Mouse (Mus musculus) liver, embryonic 15.5 days (tissue): ENCODE data around the gene Ahcyl1. TPM values are rescaled to one million over a fixed set of nuclear protein-coding genes. Genes with fewer than 3 reads are reported as not detected.

Source experiments
- ATAC-seq: fragments of 200-750 bp; cut with Nextera tagmentation; 2 replicates; pipeline ENCODE4 v1.8.0; 2017; ENCODE audit warnings: moderate number of reproducible peaks, mild to moderate bottlenecking, moderate library complexity; ENCODE audit not compliant: insufficient read depth
- H3K27ac ChIP-seq: fragments of 300-500 bp; sonication (generic); replicated peaks from 2 replicates; pipeline ENCODE4 v1.5.1; 2015; ENCODE audit warnings: mild to moderate bottlenecking, inconsistent platforms
- H3K27me3 ChIP-seq: fragments of 300-500 bp; sonication (generic); 2 replicates; pipeline ENCODE4 v1.6.1; 2015; ENCODE audit warnings: mild to moderate bottlenecking, inconsistent platforms
- H3K36me3 ChIP-seq: fragments of 300-500 bp; sonication (generic); replicated peaks from 2 replicates; pipeline ENCODE4 v1.6.1; 2015; ENCODE audit warnings: moderate library complexity, mild to moderate bottlenecking, inconsistent platforms
- H3K4me1 ChIP-seq: fragments of 300-500 bp; sonication (generic); replicated peaks from 2 replicates; pipeline ENCODE4 v1.6.1; 2015; ENCODE audit warnings: inconsistent platforms
- H3K4me2 ChIP-seq: fragments of 300-500 bp; sonication (generic); 2 replicates; pipeline ENCODE4 v1.6.1; 2015; ENCODE audit warnings: moderate library complexity, mild to moderate bottlenecking, inconsistent platforms
- H3K4me3 ChIP-seq: fragments of 300-500 bp; sonication (generic); replicated peaks from 2 replicates; pipeline ENCODE4 v1.5.1; 2015; ENCODE audit warnings: mild to moderate bottlenecking, inconsistent platforms
- H3K9ac ChIP-seq: fragments of 300-500 bp; sonication (generic); 2 replicates; pipeline ENCODE4 v1.6.1; 2015; ENCODE audit warnings: moderate library complexity, mild to moderate bottlenecking, inconsistent platforms
- H3K9me3 ChIP-seq: fragments of 300-500 bp; sonication (generic); replicated peaks from 2 replicates; pipeline ENCODE4 v1.6.1; 2016; ENCODE audit warnings: inconsistent platforms
- WGBS: fragments of 180-500 bp; shearing (Covaris S2); methylation state at CpG from one replicate; pipeline ENCODE4 v1.1.7; 2015; ENCODE audit warnings: mixed read lengths; ENCODE audit not compliant: insufficient replicate concordance; 5-methylcytosine and 5-hydroxymethylcytosine counted together
- polyA plus RNA-seq: library from polyadenylated mRNA; unstranded; fragments of >200 nt; fragmentation: Nextera tagmentation; extraction: Ambion mirVana; gene quantifications from 2 replicates; pipeline ENCODE4 v1.2.1, GENCODE M21; 2015

The Ahcyl1 gene
- polyA plus RNA-seq, 1 experiment from 2014 or later = 26.4 TPM

GRCm38 (mm10) chr3:107629411-107629810 is 66.9 kb downstream of the Ahcyl1 start:
- Histone ChIP-seq H3K9me3 (no peaks in the 10 kb centered on the region), H3K4me3 (no peak overlapping the region), H3K9ac (no peak overlapping the region), H3K27ac (no peak overlapping the region), H3K4me2 (no peak overlapping the region), H3K4me1 (peaks cover 20% of the 10 kb centered on the region), H3K27me3 (no peaks in the 10 kb centered on the region), H3K36me3 (peaks cover 29% of the 10 kb centered on the region)
- WGBS = 69% methylated on average over 4 of the region's 4 CpGs
- no peak for ATAC-seq

- H3K4me1 ChIP-seq = peaks cover 20% of the 10 kb centered on the region
- H3K9me3 ChIP-seq = no peaks in the 10 kb centered on the region
- no peak overlapping the region for H3K27ac ChIP-seq
- no peak overlapping the region for H3K4me2 ChIP-seq
- WGBS = 75% methylated on average over 2 of the region's 2 CpGs
- no peak overlapping the region for H3K9ac ChIP-seq
- peaks cover 36% of the 10 kb centered on the region for H3K36me3 ChIP-seq
- no peak overlapping the region for H3K4me3 ChIP-seq
- ATAC-seq = no peak
- no peaks in the 10 kb centered on the region for H3K27me3 ChIP-seq
These were observed 67.8 kb downstream of the Ahcyl1 start for GRCm38 (mm10) chr3:107628551-107628950.

- Histone ChIP-seq H3K9me3 (no peaks in the 10 kb centered on the region), H3K27ac (no peak overlapping the region)
These were observed 68.7 kb downstream of the Ahcyl1 start for GRCm38 (mm10) chr3:107627641-107628040.

GRCm38 (mm10) chr3:107626751-107627150 is 69.6 kb downstream of the Ahcyl1 start:
- Histone ChIP-seq H3K4me2 (no peak overlapping the region), H3K4me3 (no peak overlapping the region), H3K27ac (no peak overlapping the region), H3K36me3 (peaks cover 53% of the 10 kb centered on the region), H3K9ac (no peak overlapping the region), H3K4me1 (peaks cover 15% of the 10 kb centered on the region), H3K27me3 (no peaks in the 10 kb centered on the region), H3K9me3 (no peaks in the 10 kb centered on the region)
- no peak for ATAC-seq
- 73% methylated on average over 8 of the region's 8 CpGs for WGBS

More at GRCm38 (mm10) chr3:107627641-107628040, 68.7 kb downstream of the Ahcyl1 start:
- no peak overlapping the region for H3K9ac ChIP-seq
- H3K27me3 ChIP-seq = no peaks in the 10 kb centered on the region
- H3K4me3 ChIP-seq = no peak overlapping the region
- no peak for ATAC-seq
- peaks cover 45% of the 10 kb centered on the region for H3K36me3 ChIP-seq
- H3K4me1 ChIP-seq = peaks cover 20% of the 10 kb centered on the region
- H3K4me2 ChIP-seq = no peak overlapping the region
- 84% methylated on average over 7 of the region's 7 CpGs for WGBS

- H3K4me1 ChIP-seq = peaks cover 6% of the 10 kb centered on the region
- ATAC-seq = no peak
- no peak overlapping the region for H3K9ac ChIP-seq
- no peaks in the 10 kb centered on the region for H3K9me3 ChIP-seq
- WGBS = 80% methylated on average over 8 of the region's 8 CpGs
- H3K27ac ChIP-seq = no peak overlapping the region
- no peak overlapping the region for H3K4me3 ChIP-seq
- no peaks in the 10 kb centered on the region for H3K27me3 ChIP-seq
- peaks cover 64% of the 10 kb centered on the region for H3K36me3 ChIP-seq
- no peak overlapping the region for H3K4me2 ChIP-seq
These were observed 70.8 kb downstream of the Ahcyl1 start for GRCm38 (mm10) chr3:107625536-107625935.

GRCm38 (mm10) chr3:107624424-107624823 is 71.9 kb downstream of the Ahcyl1 start:
- 81% methylated on average over 8 of the region's 8 CpGs for WGBS

GRCm38 (mm10) chr3:107622537-107622936 is 73.8 kb downstream of the Ahcyl1 start:
- Histone ChIP-seq H3K36me3 (peaks cover 87% of the 10 kb centered on the region), H3K27ac (no peak overlapping the region), H3K9ac (no peak overlapping the region)

More at GRCm38 (mm10) chr3:107624424-107624823, 71.9 kb downstream of the Ahcyl1 start:
- peaks cover 72% of the 10 kb centered on the region for H3K36me3 ChIP-seq
- H3K4me1 ChIP-seq = no peaks in the 10 kb centered on the region
- H3K9ac ChIP-seq = no peak overlapping the region
- no peak overlapping the region for H3K27ac ChIP-seq
- no peak for ATAC-seq
- no peak overlapping the region for H3K4me3 ChIP-seq
- no peak overlapping the region for H3K4me2 ChIP-seq
- no peaks in the 10 kb centered on the region for H3K27me3 ChIP-seq
- H3K9me3 ChIP-seq = no peaks in the 10 kb centered on the region

GRCm38 (mm10) chr3:107621286-107622075 is 74.9 kb downstream of the Ahcyl1 start:
- H3K4me3 ChIP-seq = no peak overlapping the region
- H3K27ac ChIP-seq = no peak overlapping the region
- H3K27me3 ChIP-seq = no peaks in the 10 kb centered on the region
- H3K9me3 ChIP-seq = no peaks in the 10 kb centered on the region
- no peak overlapping the region for H3K9ac ChIP-seq
- ATAC-seq = no peak
- H3K36me3 ChIP-seq = peaks cover 91% of the 10 kb centered on the region
- no peak overlapping the region for H3K4me2 ChIP-seq
- H3K4me1 ChIP-seq = no peaks in the 10 kb centered on the region
- WGBS = 81% methylated on average over 21 of the region's 21 CpGs

More at GRCm38 (mm10) chr3:107622537-107622936, 73.8 kb downstream of the Ahcyl1 start:
- H3K4me3 ChIP-seq = no peak overlapping the region
- H3K4me1 ChIP-seq = no peaks in the 10 kb centered on the region
- H3K9me3 ChIP-seq = no peaks in the 10 kb centered on the region
- no peaks in the 10 kb centered on the region for H3K27me3 ChIP-seq
- no peak overlapping the region for H3K4me2 ChIP-seq
- 81% methylated on average over 7 of the region's 7 CpGs for WGBS
- no peak for ATAC-seq

GRCm38 (mm10) chr3:107619911-107620310 is 76.4 kb downstream of the Ahcyl1 start:
- H3K4me2 ChIP-seq = no peak overlapping the region
- H3K27me3 ChIP-seq = no peaks in the 10 kb centered on the region
- H3K4me1 ChIP-seq = no peaks in the 10 kb centered on the region
- H3K9ac ChIP-seq = no peak overlapping the region
- peaks cover 92% of the 10 kb centered on the region for H3K36me3 ChIP-seq
- H3K9me3 ChIP-seq = no peaks in the 10 kb centered on the region
- WGBS = 79% methylated on average over 6 of the region's 6 CpGs
- H3K4me3 ChIP-seq = no peak overlapping the region
- H3K27ac ChIP-seq = no peak overlapping the region
- no peak for ATAC-seq

GRCm38 (mm10) chr3:107617800-107618199 is 78.6 kb downstream of the Ahcyl1 start:
- H3K27me3 ChIP-seq = no peaks in the 10 kb centered on the region
- H3K36me3 ChIP-seq = peaks cover 91% of the 10 kb centered on the region
- no peak overlapping the region for H3K4me3 ChIP-seq
- no peak overlapping the region for H3K27ac ChIP-seq
- no peak overlapping the region for H3K9ac ChIP-seq
- no peak overlapping the region for H3K4me2 ChIP-seq
- H3K4me1 ChIP-seq = no peaks in the 10 kb centered on the region
- ATAC-seq = no peak
- no peaks in the 10 kb centered on the region for H3K9me3 ChIP-seq
- 80% methylated on average over 3 of the region's 3 CpGs for WGBS
